Mouse (Mus musculus): ENCODE data around the gene Smim11. TPM values are rescaled to one million over a fixed set of nuclear protein-coding genes. Genes with fewer than 3 reads are reported as not detected.

The Smim11 gene
- total and polyA plus RNA-seq, 3 experiments: 81.5 to 84.7 TPM; not detected in 1

- no peaks in the 10 kb centered on the region for H3K9me3 ChIP-seq (replicated peaks; ENCODE audit: insufficient read depth, low read length)
- peaks cover 0 to 12% of the 10 kb centered on the region in 2 experiments; a peak in 2 of 4 replicates for H3K4me1 ChIP-seq (ENCODE audit: control insufficient read depth in 1 of 2, insufficient read depth in 2 of 2, low read length in 2 of 2)
- H3K27ac ChIP-seq (ENCODE audit: control insufficient read depth, low read depth, low read length): no peak overlapping the region
- no peak overlapping the region for H3K9ac ChIP-seq (ENCODE audit: control insufficient read depth, low read depth, low read length, poor library complexity, severe bottlenecking)
- no peak overlapping the region for H3K4me3 ChIP-seq (ENCODE audit: control insufficient read depth in 1 of 2, insufficient read depth in 1 of 2, low read depth in 2 of 2, low read length in 2 of 2)
- H3K79me2 ChIP-seq (ENCODE audit: control insufficient read depth, insufficient read depth, low read length, poor library complexity): no peaks in the 10 kb centered on the region
- no peak for TF ChIP-seq NELFE (IDR thresholded peaks at IDR 0.05; ENCODE audit: low read depth, low read length)
- TF ChIP-seq USF2 (IDR thresholded peaks at IDR 0.05; ENCODE audit: borderline replicate concordance in 1 of 2, insufficient read depth in 1 of 2, low read depth in 1 of 2, low read length in 2 of 2): no peak
- no peak for TF ChIP-seq USF1 (IDR thresholded peaks at IDR 0.05; ENCODE audit: low read depth, low read length)
- no peak for TF ChIP-seq MAX (IDR thresholded peaks at IDR 0.05; ENCODE audit: low read length)
- TF ChIP-seq TAL1 (IDR thresholded peaks at IDR 0.05; ENCODE audit: low read length): no peak
- no peak for TF ChIP-seq NRF1 (IDR thresholded peaks at IDR 0.05; ENCODE audit: insufficient read depth, low read depth, low read length, poor library complexity, severe bottlenecking)
- TF ChIP-seq ZMIZ1 (IDR thresholded peaks at IDR 0.05; ENCODE audit: low read depth, low read length): no peak
- TF ChIP-seq POLR2AphosphoS2 (IDR thresholded peaks at IDR 0.05; ENCODE audit: low read length): no peak
- TF ChIP-seq MAZ (IDR thresholded peaks at IDR 0.05; ENCODE audit: low read depth, low read length): no peak
- no peak for TF ChIP-seq MYB (IDR thresholded peaks at IDR 0.05; ENCODE audit: low read depth, low read length)
- TF ChIP-seq CTCF (IDR thresholded peaks at IDR 0.05 in 2 of 3, conservative IDR thresholded peaks at IDR 0.05 in 1 of 3; ENCODE audit: control insufficient read depth in 1 of 3, insufficient read depth in 1 of 3, low read depth in 2 of 3, low read length in 3 of 3, poor library complexity in 1 of 3, severe bottlenecking in 1 of 3): no peak
- TF ChIP-seq MXI1 (IDR thresholded peaks at IDR 0.05; ENCODE audit: low read depth, low read length): no peak
- no peak for TF ChIP-seq GABPA (IDR thresholded peaks at IDR 0.05; ENCODE audit: low read depth, low read length)
- TF ChIP-seq CHD1 (IDR thresholded peaks at IDR 0.05; ENCODE audit: low read depth, low read length): no peak
- no peak for TF ChIP-seq HCFC1 (IDR thresholded peaks at IDR 0.05; ENCODE audit: low read depth, low read length)
- H3K36me3 ChIP-seq (ENCODE audit: control insufficient read depth in 1 of 2, insufficient read depth in 2 of 2, low read length in 2 of 2): peaks cover 0 to 6% of the 10 kb centered on the region in 2 experiments; a peak in 2 of 4 replicates
- no peak for DNase-seq (ENCODE audit: low read depth, low spot score)
- peaks cover 4 to 5% of the 10 kb centered on the region in 2 experiments for H3K27me3 ChIP-seq (ENCODE audit: control insufficient read depth in 1 of 2, insufficient read depth in 2 of 2, low read length in 2 of 2)
Observed at GRCm38 (mm10) chr16:92355982-92356381, 54.9 kb downstream of the Smim11 start.

GRCm38 (mm10) chr16:92357023-92357422 lies 55.9 kb downstream of the Smim11 start:
- Histone ChIP-seq H3K9ac (ENCODE audit: control insufficient read depth, low read depth, low read length, poor library complexity, severe bottlenecking) (no peak overlapping the region), H3K27ac (ENCODE audit: control insufficient read depth, low read depth, low read length) (no peak overlapping the region), H3K27me3 (ENCODE audit: control insufficient read depth in 1 of 2, insufficient read depth in 2 of 2, low read length in 2 of 2) (peaks cover 3 to 5% of the 10 kb centered on the region in 2 experiments), H3K9me3 (replicated peaks; ENCODE audit: insufficient read depth, low read length) (no peaks in the 10 kb centered on the region), H3K4me3 (ENCODE audit: control insufficient read depth in 1 of 2, insufficient read depth in 1 of 2, low read depth in 2 of 2, low read length in 2 of 2) (no peak overlapping the region), H3K79me2 (ENCODE audit: control insufficient read depth, insufficient read depth, low read length, poor library complexity) (no peaks in the 10 kb centered on the region), H3K36me3 (ENCODE audit: control insufficient read depth in 1 of 2, insufficient read depth in 2 of 2, low read length in 2 of 2) (peaks cover 0 to 6% of the 10 kb centered on the region in 2 experiments; a peak in 2 of 4 replicates), H3K4me1 (ENCODE audit: control insufficient read depth in 1 of 2, insufficient read depth in 2 of 2, low read length in 2 of 2) (peaks cover 0 to 12% of the 10 kb centered on the region in 2 experiments; a peak in 2 of 4 replicates)
- DNase-seq (ENCODE audit: low read depth, low spot score): no peak
- no peak for TF ChIP-seq GATA1 (IDR thresholded peaks at IDR 0.05; ENCODE audit: low read depth, low read length)
- no peak for TF ChIP-seq MYC (IDR thresholded peaks at IDR 0.05; ENCODE audit: low read depth, low read length)
- TF ChIP-seq UBTF (IDR thresholded peaks at IDR 0.05; ENCODE audit: borderline replicate concordance, insufficient read depth, low read depth, low read length): no peak
- no peak for TF ChIP-seq MXI1 (IDR thresholded peaks at IDR 0.05; ENCODE audit: low read depth, low read length)
- no peak for TF ChIP-seq MAZ (IDR thresholded peaks at IDR 0.05; ENCODE audit: low read depth, low read length)
- no peak for TF ChIP-seq ZNF384 (IDR thresholded peaks at IDR 0.05; ENCODE audit: low read depth, low read length)
- no peak for TF ChIP-seq MYB (IDR thresholded peaks at IDR 0.05; ENCODE audit: low read depth, low read length)
- no peak for TF ChIP-seq NELFE (IDR thresholded peaks at IDR 0.05; ENCODE audit: low read depth, low read length)
- TF ChIP-seq SMC3 (IDR thresholded peaks at IDR 0.05; ENCODE audit: low read depth, low read length): no peak
- TF ChIP-seq MEF2A (IDR thresholded peaks at IDR 0.05; ENCODE audit: extremely low read depth, insufficient replicate concordance, low read depth, low read length, poor library complexity, severe bottlenecking): no peak
- TF ChIP-seq TAL1 (IDR thresholded peaks at IDR 0.05; ENCODE audit: low read length): no peak
- no peak for TF ChIP-seq SIN3A (IDR thresholded peaks at IDR 0.05; ENCODE audit: low read length)
- no peak for TF ChIP-seq KAT2A (conservative IDR thresholded peaks at IDR 0.05; ENCODE audit: low read depth, low read length)
- TF ChIP-seq RCOR1 (IDR thresholded peaks at IDR 0.05; ENCODE audit: low read depth, low read length): no peak
- TF ChIP-seq CHD2 (IDR thresholded peaks at IDR 0.05; ENCODE audit: low read length): no peak

All from MEL (cell line).